Mouse (Mus musculus) hindbrain, embryonic 15.5 days (tissue): ENCODE results near the gene Gm4450. TPM values are rescaled to one million over a fixed set of nuclear protein-coding genes. Genes with fewer than 3 reads are reported as not detected.
"Not testable (repeated sequence)": the region's sequence is repeated elsewhere in the genome, so short reads cannot be mapped to it uniquely, and the experiment has no call there.

Experiments used
- ATAC-seq: fragments of 200-750 bp; cut with Nextera tagmentation; 2 replicates; pipeline ENCODE4 v1.8.0; 2017; ENCODE audit warnings: low read depth, moderate number of reproducible peaks, moderate TSS enrichment; ENCODE audit not compliant: low FRiP score
- H3K27ac ChIP-seq: fragments of 300-500 bp; sonication (generic); replicated peaks from 2 replicates; pipeline ENCODE4 v1.5.1; 2015; ENCODE audit warnings: mild to moderate bottlenecking, inconsistent platforms
- H3K27me3 ChIP-seq: fragments of 300-500 bp; sonication (generic); 2 replicates; pipeline ENCODE4 v1.6.1; 2015; ENCODE audit warnings: control low read depth, inconsistent platforms
- H3K36me3 ChIP-seq: fragments of 300-500 bp; sonication (generic); 2 replicates; pipeline ENCODE4 v1.6.1; 2015; ENCODE audit warnings: control low read depth, inconsistent platforms
- H3K4me1 ChIP-seq: fragments of 300-500 bp; sonication (generic); replicated peaks from 2 replicates; pipeline ENCODE4 v1.6.1; 2015; ENCODE audit warnings: control low read depth, inconsistent platforms
- H3K4me2 ChIP-seq: fragments of 300-500 bp; sonication (generic); 2 replicates; pipeline ENCODE4 v1.6.1; 2015; ENCODE audit warnings: moderate library complexity, mild to moderate bottlenecking, inconsistent platforms
- H3K4me3 ChIP-seq: fragments of 300-500 bp; sonication (generic); 2 replicates; pipeline ENCODE4 v1.5.1; 2015; ENCODE audit warnings: mild to moderate bottlenecking, inconsistent platforms
- H3K9ac ChIP-seq: fragments of 300-500 bp; sonication (generic); 2 replicates; pipeline ENCODE4 v1.6.1; 2015; ENCODE audit warnings: inconsistent platforms
- H3K9me3 ChIP-seq: fragments of 300-500 bp; sonication (generic); 2 replicates; pipeline ENCODE4 v1.6.1; 2016; ENCODE audit warnings: control low read depth, inconsistent platforms
- WGBS: fragments of 180-500 bp; shearing (Covaris S2); methylation state at CpG from one replicate; pipeline ENCODE4 v1.1.7; 2015; 5-methylcytosine and 5-hydroxymethylcytosine counted together
- polyA plus RNA-seq: library from polyadenylated mRNA; unstranded; fragments of >200 nt; fragmentation: Nextera tagmentation; extraction: Ambion mirVana; gene quantifications from 2 replicates; pipeline ENCODE4 v1.2.1, GENCODE M21; 2015

Gm4450 gene
- polyA plus RNA-seq, 1 experiment from 2014 or later: not detected

DNA sequence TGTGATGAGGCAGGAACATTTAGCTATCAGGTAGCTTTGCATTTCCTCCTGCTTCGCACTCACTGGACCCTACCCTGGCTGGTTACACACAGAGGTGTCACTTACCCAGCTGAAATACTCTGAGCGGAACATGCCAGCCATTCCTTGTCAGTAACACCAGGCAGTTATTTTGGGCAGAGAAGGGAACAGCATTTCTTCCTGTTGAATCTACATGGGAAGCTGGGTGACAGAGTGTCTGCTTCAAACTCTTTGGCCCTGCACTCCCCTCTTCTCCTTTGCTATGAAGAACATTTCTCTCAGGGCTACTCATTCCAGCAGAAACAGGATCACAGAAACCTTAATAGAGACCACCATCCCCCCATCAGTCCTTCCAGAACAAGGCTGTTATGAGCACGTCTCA, 42.6 kb downstream of the Gm4450 start:
- no peaks in the 10 kb centered on the region for H3K36me3 ChIP-seq
- no peaks in the 10 kb centered on the region for H3K27me3 ChIP-seq
- H3K27ac ChIP-seq: no peak overlapping the region
- no peak overlapping the region for H3K4me3 ChIP-seq
- H3K4me1 ChIP-seq: peaks cover 8% of the 10 kb centered on the region
- no peak for ATAC-seq
- no peak overlapping the region for H3K9ac ChIP-seq
- H3K4me2 ChIP-seq: no peak overlapping the region
- WGBS: 89% methylated on average over 3 of the region's 3 CpGs
- no peaks in the 10 kb centered on the region for H3K9me3 ChIP-seq

DNA sequence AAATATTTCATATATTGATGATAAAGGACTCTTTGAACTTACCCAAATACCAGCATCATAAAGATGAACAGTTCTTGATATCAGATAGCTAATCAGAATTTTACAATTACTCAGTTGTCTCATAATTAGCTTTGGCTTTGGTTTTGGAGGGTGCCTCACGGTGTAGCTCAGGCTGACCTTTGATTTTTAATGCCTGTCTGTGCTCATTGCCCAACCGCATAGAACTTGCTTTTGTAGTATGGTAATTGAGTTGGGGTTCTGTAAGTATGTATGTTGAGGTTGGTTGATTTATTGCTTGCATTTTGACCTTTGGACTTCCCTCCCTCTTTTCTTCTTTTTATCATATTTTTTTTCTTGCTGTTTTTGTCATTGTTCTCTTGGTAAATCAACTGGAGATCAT, 43.2 kb downstream of the Gm4450 start:
- Histone ChIP-seq H3K36me3 (no peaks in the 10 kb centered on the region), H3K9ac (no peak overlapping the region), H3K4me3 (no peak overlapping the region), H3K4me2 (no peak overlapping the region), H3K27ac (no peak overlapping the region), H3K4me1 (peaks cover 8% of the 10 kb centered on the region), H3K27me3 (no peaks in the 10 kb centered on the region), H3K9me3 (no peaks in the 10 kb centered on the region)
- no peak for ATAC-seq
- 58% methylated on average over 2 of the region's 2 CpGs for WGBS

DNA sequence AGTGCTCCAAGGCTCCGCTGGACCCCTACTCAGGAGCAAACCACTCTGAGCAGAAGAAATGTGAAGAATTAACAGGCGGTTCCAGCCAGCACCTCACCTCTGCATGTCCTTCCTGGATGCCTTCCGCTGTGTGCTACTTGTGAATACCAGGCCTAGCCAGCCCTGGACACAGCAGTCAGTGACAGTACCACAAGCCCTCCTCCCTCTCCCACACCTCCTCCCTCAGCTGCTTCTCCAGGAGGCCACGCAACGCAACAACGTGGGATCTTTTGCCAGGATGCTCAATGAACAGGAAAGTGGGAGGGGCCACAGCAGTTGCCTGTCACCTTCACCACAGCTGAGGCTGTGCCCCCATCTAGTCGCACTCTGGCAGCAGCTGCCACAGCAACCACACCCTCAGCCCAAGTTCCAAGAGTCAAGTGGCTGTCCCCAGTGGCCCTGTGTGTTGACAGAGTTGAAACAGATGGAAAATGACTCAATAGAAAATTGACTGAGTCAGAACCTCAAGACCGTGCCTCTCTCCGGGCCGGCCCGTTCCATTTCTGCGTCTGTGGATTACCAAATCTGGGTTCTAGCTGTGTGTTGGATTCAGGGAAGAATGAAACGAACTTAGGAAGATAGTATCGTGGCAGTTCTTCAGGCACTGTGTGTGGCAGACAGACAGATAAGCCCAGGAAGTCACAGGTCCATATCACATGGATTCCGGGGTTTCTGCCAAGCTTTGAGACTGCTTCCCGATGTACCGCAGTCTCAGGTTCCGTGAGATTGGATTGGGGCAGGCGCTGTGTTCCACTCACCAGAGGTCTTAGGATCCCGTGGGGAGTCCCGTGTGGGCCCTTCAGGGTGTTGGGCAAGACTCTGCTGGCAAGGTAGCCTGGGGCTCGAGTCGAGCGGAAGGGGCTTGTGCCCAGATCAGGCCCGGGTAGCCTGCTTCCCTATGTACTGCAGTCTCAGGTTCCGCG, 46.0 kb downstream of the Gm4450 start:
- not testable (repeated sequence) for H3K4me3 ChIP-seq, H3K36me3 ChIP-seq, H3K9ac ChIP-seq, H3K4me1 ChIP-seq, H3K4me2 ChIP-seq, H3K9me3 ChIP-seq, H3K27ac ChIP-seq, H3K27me3 ChIP-seq
- peak; percentile 40; the same call in 1 of the 2 replicates for ATAC-seq
- 87% methylated on average over 17 of the region's 27 CpGs for WGBS

DNA sequence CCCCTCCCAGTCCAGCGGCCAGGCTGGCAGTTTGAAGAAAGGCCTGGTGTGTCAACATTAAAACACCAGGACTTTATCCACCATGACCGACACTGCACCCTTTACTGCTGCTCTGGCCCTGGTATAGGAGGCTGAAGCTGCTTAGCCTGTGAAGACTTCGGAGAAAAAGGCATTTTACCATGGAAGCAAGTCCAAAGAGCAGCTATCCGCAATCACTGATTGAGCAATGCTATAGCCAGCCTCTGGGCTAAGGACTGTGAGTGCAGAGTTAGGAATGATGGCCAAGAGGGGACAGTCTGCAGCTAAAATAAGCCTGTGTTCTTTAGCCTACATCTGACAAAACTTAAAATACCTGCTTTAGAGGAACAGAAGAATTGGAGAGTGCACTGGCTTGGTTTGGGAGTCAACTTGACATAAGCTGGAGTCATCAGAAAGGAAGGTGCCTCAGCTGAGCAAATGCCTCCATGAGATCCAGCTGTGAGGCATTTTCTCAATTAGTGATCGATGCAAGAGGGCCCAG, 49.6 kb downstream of the Gm4450 start:
- WGBS: 60% methylated on average over 5 of the region's 5 CpGs
- H3K36me3 ChIP-seq, H3K9me3 ChIP-seq, H3K27ac ChIP-seq, H3K4me2 ChIP-seq, ATAC-seq, H3K27me3 ChIP-seq, H3K4me1 ChIP-seq, H3K4me3 ChIP-seq, H3K9ac ChIP-seq: not testable (repeated sequence)

DNA sequence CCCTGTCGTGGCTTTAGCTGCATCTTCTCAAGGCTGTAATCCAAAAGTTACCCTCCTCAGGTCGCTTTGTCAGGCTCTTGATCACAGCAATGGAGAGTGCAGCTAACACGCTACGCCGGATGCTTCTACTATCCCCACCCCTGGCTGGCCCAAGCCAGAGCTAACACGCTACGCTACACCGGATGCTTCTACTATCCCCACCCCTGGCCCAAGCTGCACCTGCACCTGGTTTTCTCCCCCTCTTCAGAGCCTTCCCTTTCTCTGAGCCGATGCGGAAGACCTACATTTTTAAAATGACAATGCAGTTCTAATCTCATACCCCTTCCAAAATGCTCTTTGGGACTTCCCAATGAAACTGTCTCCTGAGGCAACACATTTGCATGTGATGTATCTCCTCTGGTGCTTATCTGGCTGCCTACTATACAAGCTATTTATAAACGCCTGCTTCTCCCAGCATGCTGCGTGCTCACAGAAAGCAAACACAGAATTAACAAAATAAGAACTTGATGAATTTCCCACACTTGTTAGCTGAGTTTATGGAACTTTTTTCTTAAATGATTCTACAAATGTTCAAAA, 50.3 kb downstream of the Gm4450 start:
- H3K9ac ChIP-seq, H3K4me3 ChIP-seq, H3K36me3 ChIP-seq, H3K27ac ChIP-seq, H3K4me1 ChIP-seq, H3K27me3 ChIP-seq, H3K4me2 ChIP-seq, H3K9me3 ChIP-seq: not testable (repeated sequence)
- 59% methylated on average over 12 of the region's 12 CpGs for WGBS
- peak; percentile 31; the same call in 1 of the 2 replicates for ATAC-seq

DNA sequence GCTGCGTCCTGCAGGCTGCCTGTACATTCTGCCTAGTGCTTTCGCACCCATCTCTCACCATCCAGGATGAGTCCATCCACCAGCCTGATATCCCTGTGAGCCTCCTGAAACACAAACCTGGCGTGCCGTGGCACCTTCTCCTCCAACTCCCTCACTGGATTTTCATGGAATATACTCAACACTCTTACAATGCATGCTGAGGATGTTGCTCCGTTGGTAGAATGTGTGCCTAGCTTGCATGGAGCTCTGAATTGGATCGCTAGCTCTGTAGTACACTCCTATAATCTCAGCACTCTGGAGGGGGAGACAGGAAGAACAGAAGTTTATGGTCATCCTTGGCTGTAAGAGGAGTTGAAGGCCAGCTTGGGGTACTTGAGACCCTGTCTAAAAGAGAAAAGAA, 51.0 kb downstream of the Gm4450 start:
- ATAC-seq, H3K27ac ChIP-seq, H3K4me2 ChIP-seq, H3K36me3 ChIP-seq, H3K9me3 ChIP-seq, H3K27me3 ChIP-seq, H3K4me3 ChIP-seq, H3K4me1 ChIP-seq, H3K9ac ChIP-seq: not testable (repeated sequence)
- WGBS: 88% methylated on average over 6 of the region's 6 CpGs

DNA sequence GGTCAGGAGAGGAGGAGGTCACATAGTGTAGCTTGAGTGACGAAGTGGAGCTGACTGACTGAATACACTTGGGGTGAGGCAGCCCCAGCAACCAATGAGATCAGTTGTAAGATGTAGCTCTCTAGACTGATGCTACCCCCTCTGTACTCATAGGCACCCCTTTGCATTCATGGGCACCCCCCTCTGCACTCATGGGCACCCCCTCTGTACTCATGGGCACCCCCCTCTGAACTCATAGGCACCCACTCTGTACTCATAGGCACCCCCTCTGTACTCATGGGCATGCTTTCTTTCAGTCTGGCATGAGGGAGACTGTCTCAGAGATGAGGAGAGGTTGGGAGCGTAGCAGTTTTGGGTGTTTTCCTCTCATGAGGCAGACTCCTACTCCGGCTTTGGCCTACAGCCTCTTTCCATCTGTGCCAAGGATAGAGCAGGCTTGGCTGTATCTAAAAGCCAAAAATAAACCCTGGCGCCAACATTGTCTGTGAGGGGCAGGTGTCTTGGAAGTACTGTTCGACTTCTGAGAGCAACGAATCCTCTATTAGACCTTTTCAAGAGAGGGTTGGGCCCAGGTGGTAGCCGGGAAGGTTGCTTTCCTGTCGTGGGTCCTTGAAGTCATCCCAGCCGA, 52.5 kb downstream of the Gm4450 start:
- H3K36me3 ChIP-seq, ATAC-seq, H3K9ac ChIP-seq, H3K4me1 ChIP-seq, H3K9me3 ChIP-seq, H3K4me3 ChIP-seq, H3K4me2 ChIP-seq, H3K27ac ChIP-seq, H3K27me3 ChIP-seq: not testable (repeated sequence)
- 93% methylated on average over 9 of the region's 9 CpGs for WGBS

Other genes starting within 250 kb of the Gm4450 start
- not detected in 2 replicates for gene Reg4, start 235.0 kb downstream of the Gm4450 start, polyA plus RNA-seq
- gene Hmgcs2, start 176.7 kb downstream of the Gm4450 start, polyA plus RNA-seq: 21.1 and 22.7 TPM in 2 replicates
- 179 and 188 TPM in 2 replicates for gene Phgdh, start 117.1 kb downstream of the Gm4450 start, polyA plus RNA-seq
- gene Zfp697, start 74.7 kb downstream of the Gm4450 start, polyA plus RNA-seq: 14.7 and 17.3 TPM in 2 replicates
- gene Hsd3b4, start 53.4 kb upstream of the Gm4450 start, polyA plus RNA-seq: not detected in 2 replicates
- not detected in 2 replicates for gene Gm10681, start 131.7 kb upstream of the Gm4450 start, polyA plus RNA-seq
- not detected in 2 replicates for gene Hsd3b5, start 173.1 kb upstream of the Gm4450 start, polyA plus RNA-seq